Mouse (Mus musculus): ENCODE data around the gene Ube2d3. TPM values are rescaled to one million over a fixed set of nuclear protein-coding genes. Genes with fewer than 3 reads are reported as not detected.

Ube2d3 gene
- 461 and 494 TPM in 2 replicates for polyA plus RNA-seq (2016; fragmentation: Nextera tagmentation; extraction: Ambion mirVana)

- peak within 1 kb of the TSS; percentile 94 for H3K4me3 ChIP-seq
- under 1% methylated on average over 56 of the region's 56 CpGs for WGBS
- no peaks in the 10 kb centered on the region for H3K36me3 ChIP-seq
- peak within 1 kb of the TSS; percentile 98 for H3K9ac ChIP-seq
- ATAC-seq (ENCODE audit: low FRiP score, low read depth): peak; percentile 95
- H3K4me1 ChIP-seq: peaks cover 19% of the 10 kb centered on the region
- no peaks in the 10 kb centered on the region for H3K9me3 ChIP-seq
- peak within 1 kb of the TSS; percentile 100 for H3K27ac ChIP-seq
- no peaks in the 10 kb centered on the region for H3K27me3 ChIP-seq (replicated peaks)
- H3K4me2 ChIP-seq (replicated peaks): peak within 1 kb of the TSS; percentile 88
These were observed at the start of gene Ube2d3 for GRCm38 (mm10) chr3:135437758-135438495. Ube2d3 (plus strand) TSS chr3:135438149.

- 84% methylated on average over 6 of the region's 6 CpGs for WGBS
- Histone ChIP-seq H3K4me2 (replicated peaks) (no peak overlapping the region), H3K9ac (no peak overlapping the region)
These were observed 44.8 kb upstream of the Ube2d3 start for GRCm38 (mm10) chr3:135393186-135393585.

GRCm38 (mm10) chr3:135395085-135395484 lies 42.9 kb upstream of the Ube2d3 start:
- no peak overlapping the region for H3K9ac ChIP-seq
- H3K36me3 ChIP-seq: no peaks in the 10 kb centered on the region
- no peak overlapping the region for H3K4me3 ChIP-seq
- ATAC-seq (ENCODE audit: low FRiP score, low read depth): no peak
- no peak overlapping the region for H3K4me2 ChIP-seq (replicated peaks)
- 0 out of 2 replicates have a peak, but pooled peaks cover 3% of the 10 kb centered on the region for H3K4me1 ChIP-seq
- WGBS: 87% methylated on average over 5 of the region's 5 CpGs
- H3K9me3 ChIP-seq: no peaks in the 10 kb centered on the region
- H3K27ac ChIP-seq: no peak overlapping the region
- H3K27me3 ChIP-seq (replicated peaks): no peaks in the 10 kb centered on the region

More at GRCm38 (mm10) chr3:135393186-135393585, 44.8 kb upstream of the Ube2d3 start:
- Histone ChIP-seq H3K36me3 (no peaks in the 10 kb centered on the region), H3K27me3 (replicated peaks) (no peaks in the 10 kb centered on the region), H3K4me1 (no peaks in the 10 kb centered on the region), H3K9me3 (no peaks in the 10 kb centered on the region), H3K27ac (no peak overlapping the region), H3K4me3 (no peak overlapping the region)
- ATAC-seq (ENCODE audit: low FRiP score, low read depth): no peak

GRCm38 (mm10) chr3:135396081-135396480 lies 41.9 kb upstream of the Ube2d3 start:
- H3K27ac ChIP-seq: no peak overlapping the region
- WGBS: 51% methylated on average over 6 of the region's 6 CpGs
- no peaks in the 10 kb centered on the region for H3K9me3 ChIP-seq
- no peak overlapping the region for H3K4me3 ChIP-seq
- H3K36me3 ChIP-seq: no peaks in the 10 kb centered on the region
- H3K9ac ChIP-seq: no peak overlapping the region
- no peaks in the 10 kb centered on the region for H3K27me3 ChIP-seq (replicated peaks)
- no peak overlapping the region for H3K4me2 ChIP-seq (replicated peaks)
- no peak for ATAC-seq (ENCODE audit: low FRiP score, low read depth)
- 0 out of 2 replicates have a peak, but pooled peaks cover 5% of the 10 kb centered on the region for H3K4me1 ChIP-seq

DNA sequence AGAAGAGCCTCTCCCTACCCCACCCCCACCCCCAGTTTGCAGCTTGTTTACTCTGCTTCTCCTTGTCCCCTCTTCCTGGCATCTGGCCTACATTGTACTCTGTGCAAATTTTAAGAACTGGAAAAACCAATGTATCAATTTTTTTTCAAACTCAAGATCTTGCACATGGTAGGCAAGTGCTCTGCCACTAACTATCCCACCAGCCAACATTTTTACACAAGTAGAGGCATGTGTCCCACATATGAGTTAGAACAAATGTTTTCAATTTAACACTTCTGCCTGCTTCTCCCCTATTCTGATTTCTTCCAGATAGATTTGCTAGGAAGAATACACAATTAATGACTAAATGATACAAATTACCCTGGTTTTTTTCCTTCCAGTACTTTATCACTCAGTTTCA lies 40.8 kb upstream of the Ube2d3 start:
- H3K9ac ChIP-seq: no peak overlapping the region
- H3K9me3 ChIP-seq: no peaks in the 10 kb centered on the region
- no peaks in the 10 kb centered on the region for H3K36me3 ChIP-seq
- H3K4me2 ChIP-seq (replicated peaks): no peak overlapping the region
- no peaks in the 10 kb centered on the region for H3K27me3 ChIP-seq (replicated peaks)
- no peak overlapping the region for H3K4me3 ChIP-seq
- H3K4me1 ChIP-seq: 0 out of 2 replicates have a peak, but pooled peaks cover 5% of the 10 kb centered on the region
- no peak for ATAC-seq (ENCODE audit: low FRiP score, low read depth)
- H3K27ac ChIP-seq: no peak overlapping the region

GRCm38 (mm10) chr3:135402201-135402658 lies 35.7 kb upstream of the Ube2d3 start:
- H3K4me2 ChIP-seq (replicated peaks): no peak overlapping the region
- peaks cover 14% of the 10 kb centered on the region; the same call in 1 of the 2 replicates for H3K36me3 ChIP-seq
- H3K9me3 ChIP-seq: no peaks in the 10 kb centered on the region
- no peak overlapping the region for H3K27ac ChIP-seq
- H3K4me3 ChIP-seq: no peak overlapping the region
- no peak overlapping the region for H3K9ac ChIP-seq
- ATAC-seq (ENCODE audit: low FRiP score, low read depth): peak; percentile 83
- 18% methylated on average over 10 of the region's 10 CpGs for WGBS
- no peaks in the 10 kb centered on the region for H3K27me3 ChIP-seq (replicated peaks)
- peaks cover 5% of the 10 kb centered on the region; the same call in 1 of the 2 replicates for H3K4me1 ChIP-seq

GRCm38 (mm10) chr3:135403211-135403610 lies 34.7 kb upstream of the Ube2d3 start:
- no peak overlapping the region for H3K9ac ChIP-seq
- no peak overlapping the region for H3K4me2 ChIP-seq (replicated peaks)
- WGBS: 89% methylated on average over 9 of the region's 9 CpGs
- no peaks in the 10 kb centered on the region for H3K9me3 ChIP-seq
- H3K4me3 ChIP-seq: no peak overlapping the region
- H3K4me1 ChIP-seq: peaks cover 5% of the 10 kb centered on the region; the same call in 1 of the 2 replicates
- no peak for ATAC-seq (ENCODE audit: low FRiP score, low read depth)
- peaks cover 17% of the 10 kb centered on the region; the same call in 1 of the 2 replicates for H3K36me3 ChIP-seq
- H3K27me3 ChIP-seq (replicated peaks): no peaks in the 10 kb centered on the region
- H3K27ac ChIP-seq: no peak overlapping the region

DNA sequence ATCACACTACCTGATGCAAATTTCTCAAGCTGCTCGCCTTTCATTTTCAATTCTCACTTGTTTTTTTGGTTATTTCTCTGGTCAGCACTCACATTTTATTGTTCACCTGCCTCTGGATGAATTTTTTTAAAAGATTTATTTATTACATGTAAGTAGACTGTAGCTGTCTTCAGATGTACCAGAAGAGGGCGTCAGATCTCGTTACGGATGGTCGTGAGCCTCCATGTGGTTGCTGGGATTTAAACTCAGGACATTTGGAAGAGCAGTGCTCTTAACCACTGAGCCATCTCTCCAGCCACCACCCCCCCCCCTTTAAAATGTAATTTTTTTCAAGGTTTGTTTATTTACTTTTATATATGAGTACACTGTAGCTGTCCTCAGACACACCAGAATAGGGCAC lies 34.1 kb upstream of the Ube2d3 start:
- ATAC-seq (ENCODE audit: low FRiP score, low read depth): no peak
- Histone ChIP-seq H3K4me1 (peaks cover 5% of the 10 kb centered on the region; the same call in 1 of the 2 replicates), H3K9ac (no peak overlapping the region), H3K27ac (no peak overlapping the region), H3K4me2 (replicated peaks) (no peak overlapping the region), H3K4me3 (no peak overlapping the region), H3K27me3 (replicated peaks) (no peaks in the 10 kb centered on the region), H3K36me3 (peaks cover 17% of the 10 kb centered on the region; the same call in 1 of the 2 replicates), H3K9me3 (no peaks in the 10 kb centered on the region)
- 79% methylated on average over 5 of the region's 5 CpGs for WGBS

DNA sequence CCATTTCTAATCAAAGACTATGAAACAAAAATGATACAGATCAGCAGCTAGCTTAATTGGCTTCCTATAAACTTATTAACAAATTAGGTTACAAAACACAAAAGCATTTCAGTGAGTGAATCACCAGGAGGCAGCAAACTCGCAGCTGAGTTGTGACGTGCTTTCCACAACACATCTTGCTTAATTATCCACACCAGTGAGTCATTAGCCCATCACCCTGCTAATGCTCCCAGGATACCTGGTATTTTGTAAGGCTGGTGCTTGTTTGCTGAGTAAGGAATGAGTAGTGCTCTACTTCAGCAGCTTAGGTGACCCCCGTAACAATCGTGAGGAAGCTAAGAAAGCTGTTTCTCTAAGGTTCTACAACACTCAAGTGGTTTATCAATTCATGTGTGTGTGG lies 33.4 kb upstream of the Ube2d3 start:
- WGBS: 82% methylated on average over 4 of the region's 4 CpGs
- Histone ChIP-seq H3K9me3 (no peaks in the 10 kb centered on the region), H3K27me3 (replicated peaks) (no peaks in the 10 kb centered on the region), H3K4me2 (replicated peaks) (no peak overlapping the region), H3K4me1 (peaks cover 5% of the 10 kb centered on the region; the same call in 1 of the 2 replicates), H3K4me3 (no peak overlapping the region), H3K36me3 (peaks cover 21% of the 10 kb centered on the region; the same call in 1 of the 2 replicates), H3K27ac (no peak overlapping the region), H3K9ac (no peak overlapping the region)
- ATAC-seq (ENCODE audit: low FRiP score, low read depth): no peak

DNA sequence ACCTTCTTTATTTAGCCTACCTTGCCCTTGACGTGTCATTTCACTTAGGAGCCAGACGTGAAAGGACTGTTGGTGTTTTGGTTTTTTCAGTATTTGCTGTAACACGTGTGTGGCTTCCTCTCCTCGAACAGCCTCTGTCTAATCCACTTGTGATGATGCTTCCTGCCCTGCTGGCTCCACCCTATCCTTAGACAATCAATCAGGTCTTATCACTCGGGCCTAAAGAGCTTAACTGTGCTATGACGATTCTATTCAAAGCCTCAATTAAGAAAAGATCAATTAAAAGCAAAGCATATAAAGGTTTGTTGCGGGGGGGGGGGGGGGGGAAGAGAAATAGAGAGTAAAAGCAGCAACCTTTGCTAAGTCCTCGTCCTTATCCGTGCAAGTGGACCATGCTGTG lies 30.6 kb upstream of the Ube2d3 start:
- H3K9me3 ChIP-seq: no peaks in the 10 kb centered on the region
- H3K36me3 ChIP-seq: peaks cover 29% of the 10 kb centered on the region
- H3K9ac ChIP-seq: no peak overlapping the region
- H3K27ac ChIP-seq: no peak overlapping the region
- H3K4me2 ChIP-seq (replicated peaks): no peak overlapping the region
- H3K4me1 ChIP-seq: peaks cover under 1% of the 10 kb centered on the region
- H3K4me3 ChIP-seq: no peak overlapping the region
- ATAC-seq (ENCODE audit: low FRiP score, low read depth): no peak
- WGBS: 80% methylated on average over 9 of the region's 9 CpGs
- H3K27me3 ChIP-seq (replicated peaks): no peaks in the 10 kb centered on the region

DNA sequence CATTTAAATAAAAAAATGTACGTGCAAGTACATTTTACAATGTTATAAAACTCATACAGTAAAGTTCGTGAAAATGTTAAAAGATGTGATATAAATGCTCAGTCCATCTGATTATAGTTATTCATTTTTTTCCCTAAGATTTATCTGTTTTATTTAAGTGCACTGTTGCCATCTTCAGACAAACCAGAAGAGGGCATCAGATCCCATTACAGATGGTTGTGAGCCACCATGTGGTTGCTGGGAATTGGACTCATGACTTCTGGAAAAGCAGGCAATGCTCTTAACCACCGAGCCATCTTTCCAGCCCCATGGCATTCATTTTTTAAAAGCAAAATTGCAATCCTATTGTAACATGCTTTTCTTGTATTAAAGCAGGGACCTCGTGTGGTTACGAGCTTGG lies 28.7 kb upstream of the Ube2d3 start:
- Histone ChIP-seq H3K4me2 (replicated peaks) (no peak overlapping the region), H3K27ac (no peak overlapping the region), H3K4me3 (no peak overlapping the region), H3K36me3 (peaks cover 29% of the 10 kb centered on the region), H3K9ac (no peak overlapping the region), H3K9me3 (no peaks in the 10 kb centered on the region), H3K27me3 (replicated peaks) (no peaks in the 10 kb centered on the region), H3K4me1 (peaks cover 3% of the 10 kb centered on the region; the same call in 1 of the 2 replicates)
- 95% methylated on average over 5 of the region's 5 CpGs for WGBS
- no peak for ATAC-seq (ENCODE audit: low FRiP score, low read depth)

DNA sequence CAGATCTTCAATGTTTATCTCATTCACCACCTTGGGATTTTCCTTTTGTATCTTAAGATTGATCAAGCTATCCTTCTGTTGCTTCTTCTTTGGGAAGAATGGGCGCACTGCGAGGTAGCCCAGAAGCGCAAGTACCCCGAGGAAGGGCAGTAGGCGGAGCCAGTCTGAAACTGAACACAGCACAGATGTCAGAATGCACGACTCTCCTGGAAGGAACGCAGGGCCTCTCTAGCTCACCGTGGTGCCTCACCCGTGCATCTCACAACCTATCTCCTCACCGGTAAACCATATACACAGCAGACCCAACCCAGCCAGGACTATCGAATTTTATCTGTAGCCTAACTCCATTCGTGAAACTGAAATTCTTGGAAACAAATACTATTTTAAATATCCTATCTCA lies 26.9 kb upstream of the Ube2d3 start:
- ATAC-seq (ENCODE audit: low FRiP score, low read depth): no peak
- peaks cover 24% of the 10 kb centered on the region for H3K36me3 ChIP-seq
- no peak overlapping the region for H3K4me3 ChIP-seq
- no peak overlapping the region for H3K9ac ChIP-seq
- no peaks in the 10 kb centered on the region for H3K9me3 ChIP-seq
- H3K27ac ChIP-seq: no peak overlapping the region
- 91% methylated on average over 12 of the region's 12 CpGs for WGBS
- no peak overlapping the region for H3K4me2 ChIP-seq (replicated peaks)
- H3K4me1 ChIP-seq: peaks cover 6% of the 10 kb centered on the region; the same call in 1 of the 2 replicates
- H3K27me3 ChIP-seq (replicated peaks): no peaks in the 10 kb centered on the region

Data from neural tube, embryonic 12.5 days (tissue).